Mouse (Mus musculus) regulatory T cell (primary cell): Measurements from ENCODE around the gene Mad2l1bp.

ENCODE experiments used
- in situ Hi-C: fragments of 300-600 bp; cut with MboI, MseI; formaldehyde crosslinking; loops from one replicate; pipeline ENCODE4 v1.15.1; 2025; ENCODE audit warnings: high pct_unique_total_duplicates

Gene Mad2l1bp

DNA sequence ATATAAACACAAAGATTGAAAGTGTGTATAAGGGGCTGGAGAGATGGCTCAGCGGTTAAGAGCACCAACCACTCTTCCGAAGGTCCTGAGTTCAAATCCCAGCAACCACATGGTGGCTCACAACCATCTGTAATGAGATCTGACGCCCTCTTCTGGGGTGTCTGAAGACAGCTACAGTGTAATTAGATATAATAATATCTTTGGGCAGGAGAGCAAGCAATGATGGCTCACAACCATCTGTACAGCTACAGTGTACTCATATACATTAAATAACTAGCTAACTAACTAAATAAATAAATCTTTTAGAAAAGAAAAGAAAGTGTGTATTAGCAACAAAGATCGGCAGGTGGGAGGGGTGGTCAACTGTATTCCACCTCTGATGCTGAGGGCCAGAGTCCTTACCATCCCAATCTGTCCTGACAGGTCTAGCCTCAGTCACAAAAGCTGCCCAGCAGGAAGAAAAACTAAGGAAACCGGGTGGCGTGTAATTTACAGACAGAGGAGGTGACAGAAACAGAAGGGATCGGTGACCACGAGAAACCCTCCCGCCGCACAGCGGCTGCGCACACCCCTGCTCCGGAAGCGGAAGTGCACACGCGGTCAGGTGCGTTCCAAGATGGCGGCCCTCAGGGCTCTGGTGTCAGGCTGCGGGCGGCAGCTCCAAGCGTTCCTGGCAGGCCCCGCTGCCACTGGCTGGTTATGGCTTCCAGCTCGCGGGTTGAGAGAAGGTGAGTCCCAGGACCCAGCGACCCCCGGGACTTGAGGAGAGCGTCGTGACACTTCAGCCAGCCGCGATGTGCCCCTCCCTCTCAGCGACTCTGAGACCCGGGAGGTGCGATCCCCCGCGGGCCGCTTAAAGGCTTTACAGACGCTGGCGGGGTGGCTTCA lies 42.7 kb downstream of the Mad2l1bp start, which contains the start of gene Mrps18a:
Gene Mrps18a, plus strand, starts transcription at position 585 of the 888 bp plus-strand sequence.
- in situ Hi-C loops = no loop called here

DNA sequence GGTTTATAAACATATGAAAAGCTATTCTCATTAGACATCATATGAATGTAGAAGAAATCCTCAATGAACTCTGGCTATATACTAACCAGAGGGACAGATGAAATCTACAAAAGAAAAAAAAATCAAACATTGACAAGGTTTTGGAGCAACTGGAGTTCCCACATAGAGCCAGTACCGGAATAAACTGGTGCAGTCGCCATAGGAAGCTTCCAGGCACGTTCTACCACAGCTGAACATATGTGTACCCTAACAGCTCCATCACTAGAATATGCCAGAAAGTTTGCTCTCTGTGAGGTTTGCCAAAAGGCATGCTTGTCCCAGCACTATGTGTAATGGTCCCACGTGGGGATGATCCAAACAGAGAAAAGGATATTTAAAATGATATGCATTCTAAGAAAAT lies 45.1 kb downstream of the Mad2l1bp start:
- in situ Hi-C loops = no loop called here

GRCm38 (mm10) chr17:46104487-46104886 lies 48.9 kb downstream of the Mad2l1bp start:
- in situ Hi-C loops = no loop called here

GRCm38 (mm10) chr17:46102608-46103159 lies 50.7 kb downstream of the Mad2l1bp start:
- in situ Hi-C loops = no loop called here

DNA sequence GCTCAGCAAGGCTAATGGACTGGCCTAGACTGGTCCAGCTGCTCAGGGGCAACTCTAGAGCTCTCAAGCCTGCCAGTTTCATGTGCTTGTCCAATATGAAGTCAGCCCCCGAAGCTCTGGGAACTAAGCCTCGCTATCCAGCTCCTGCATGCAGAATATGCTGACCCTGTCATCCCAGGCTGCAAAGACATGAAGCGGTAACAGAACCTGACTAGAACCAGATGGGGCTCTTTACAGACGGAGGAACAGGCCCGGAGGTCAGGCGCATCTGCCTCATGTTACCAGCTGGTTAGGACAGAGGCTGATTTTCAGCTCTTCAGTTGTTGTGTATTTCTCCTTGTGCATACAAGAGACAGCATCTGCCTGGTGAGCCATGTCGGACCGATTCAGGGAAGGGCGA lies 51.4 kb downstream of the Mad2l1bp start:
- in situ Hi-C loops = no loop called here

- in situ Hi-C loops = no loop called here
These were observed 54.8 kb downstream of the Mad2l1bp start for GRCm38 (mm10) chr17:46098525-46098924.
